Mouse (Mus musculus) lung, adult 2 months (tissue): ENCODE data around the gene Cfap299.

Source experiments
- CTCF ChIP-seq: fragments of 200-500 bp; IDR thresholded peaks from 2 replicates; pipeline ENCODE4 v1.5.1; 2011; ENCODE audit warnings: mild to moderate bottlenecking, low read length, control low read depth; ENCODE audit not compliant: insufficient read depth
- POLR2A ChIP-seq: fragments of 200-500 bp; IDR thresholded peaks from 2 replicates; pipeline ENCODE4 v1.6.1; 2011; ENCODE audit warnings: low read depth, mild to moderate bottlenecking, control low read depth, low read length, borderline replicate concordance; ENCODE audit errors: extremely low read depth

- TF ChIP-seq CTCF (no peak), POLR2A (no peak)
These were observed 109.6 kb downstream of the Cfap299 start for GRCm38 (mm10) chr5:98438686-98439085.
